Mouse (Mus musculus) midbrain, embryonic 11.5 days (tissue): ENCODE results near the gene Metrn. TPM values are rescaled to one million over a fixed set of nuclear protein-coding genes. Genes with fewer than 3 reads are reported as not detected.

Source experiments
- ATAC-seq: fragments of 200-750 bp; cut with Nextera tagmentation; 2 replicates; pipeline ENCODE4 v1.8.0; 2017; ENCODE audit warnings: moderate TSS enrichment, moderate library complexity; ENCODE audit not compliant: low FRiP score
- DNase-seq: peaks from one replicate; pipeline ENCODE4 v3.0.0; 2015; ENCODE audit warnings: low spot score; ENCODE audit errors: missing footprints
- H3K27ac ChIP-seq: fragments of 300-500 bp; sonication (generic); 2 replicates; pipeline ENCODE4 v1.5.1; 2014; ENCODE audit warnings: low read depth, low read length
- H3K27me3 ChIP-seq: fragments of 300-500 bp; sonication (generic); 2 replicates; pipeline ENCODE4 v1.6.1; 2014; ENCODE audit warnings: mild to moderate bottlenecking, low read length, moderate library complexity, mixed read lengths; ENCODE audit not compliant: control insufficient read depth, insufficient read depth
- H3K36me3 ChIP-seq: fragments of 300-500 bp; sonication (generic); 2 replicates; pipeline ENCODE4 v1.6.1; 2014; ENCODE audit warnings: mild to moderate bottlenecking, low read length, moderate library complexity, mixed read lengths; ENCODE audit not compliant: control insufficient read depth, insufficient read depth
- H3K4me1 ChIP-seq: fragments of 300-500 bp; sonication (generic); 2 replicates; pipeline ENCODE4 v1.6.1; 2014; ENCODE audit warnings: low read length; ENCODE audit not compliant: control insufficient read depth, insufficient read depth
- H3K4me2 ChIP-seq: fragments of 300-500 bp; sonication (generic); 2 replicates; pipeline ENCODE4 v1.6.1; 2014; ENCODE audit warnings: mild to moderate bottlenecking, moderate library complexity
- H3K4me3 ChIP-seq: fragments of 300-500 bp; sonication (generic); 2 replicates; pipeline ENCODE4 v1.5.1; 2014; ENCODE audit warnings: low read depth, low read length
- H3K9ac ChIP-seq: fragments of 300-500 bp; sonication (generic); 2 replicates; pipeline ENCODE4 v1.6.1; 2014; ENCODE audit warnings: low read length
- H3K9me3 ChIP-seq: fragments of 300-500 bp; sonication (generic); 2 replicates; pipeline ENCODE4 v1.6.1; 2016; ENCODE audit warnings: low read length; ENCODE audit not compliant: control insufficient read depth
- WGBS: fragments of 180-500 bp; shearing (Covaris S2); extraction: QIAGEN DNeasy Blood & Tissue Kit; methylation state at CpG from one replicate; pipeline ENCODE4 v1.1.7; 2014; 5-methylcytosine and 5-hydroxymethylcytosine counted together
- polyA plus RNA-seq: library from polyadenylated mRNA; unstranded; fragments of >200 nt; fragmentation: Nextera tagmentation; extraction: Ambion mirVana; gene quantifications from 2 replicates; pipeline ENCODE4 v1.2.1, GENCODE M21; 2014

Metrn gene
- polyA plus RNA-seq, 1 experiment from 2014 or later = 32.1 TPM

DNA sequence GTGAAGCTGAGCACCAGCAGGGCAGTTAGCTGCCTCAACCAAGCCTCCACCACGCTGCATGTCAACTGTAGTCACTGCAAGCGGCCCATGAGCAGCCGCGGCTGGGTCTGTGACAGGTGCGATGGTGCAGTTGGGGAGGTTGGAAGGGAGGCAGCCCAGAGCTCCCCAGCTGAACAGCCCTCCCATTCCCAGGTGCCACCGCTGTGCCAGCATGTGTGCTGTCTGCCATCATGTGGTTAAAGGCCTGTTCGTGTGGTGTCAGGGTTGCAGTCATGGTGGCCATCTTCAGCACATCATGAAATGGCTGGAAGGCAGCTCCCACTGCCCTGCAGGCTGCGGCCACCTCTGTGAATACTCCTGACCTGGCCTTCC lies 31.3 kb upstream of the Metrn start:
- H3K36me3 ChIP-seq = peaks cover 11% of the 10 kb centered on the region; the same call in 1 of the 2 replicates
- peak overlapping the region; percentile 89 for H3K9ac ChIP-seq
- H3K27me3 ChIP-seq = no peaks in the 10 kb centered on the region
- ATAC-seq (no peak), DNase-seq (no peak)
- peaks cover 45% of the 10 kb centered on the region for H3K4me1 ChIP-seq
- H3K4me3 ChIP-seq = peak overlapping the region; percentile 68
- H3K4me2 ChIP-seq = peak overlapping the region; percentile 90
- H3K27ac ChIP-seq = no peak overlapping the region
- 80% methylated on average over 8 of the region's 8 CpGs for WGBS
- no peaks in the 10 kb centered on the region for H3K9me3 ChIP-seq

DNA sequence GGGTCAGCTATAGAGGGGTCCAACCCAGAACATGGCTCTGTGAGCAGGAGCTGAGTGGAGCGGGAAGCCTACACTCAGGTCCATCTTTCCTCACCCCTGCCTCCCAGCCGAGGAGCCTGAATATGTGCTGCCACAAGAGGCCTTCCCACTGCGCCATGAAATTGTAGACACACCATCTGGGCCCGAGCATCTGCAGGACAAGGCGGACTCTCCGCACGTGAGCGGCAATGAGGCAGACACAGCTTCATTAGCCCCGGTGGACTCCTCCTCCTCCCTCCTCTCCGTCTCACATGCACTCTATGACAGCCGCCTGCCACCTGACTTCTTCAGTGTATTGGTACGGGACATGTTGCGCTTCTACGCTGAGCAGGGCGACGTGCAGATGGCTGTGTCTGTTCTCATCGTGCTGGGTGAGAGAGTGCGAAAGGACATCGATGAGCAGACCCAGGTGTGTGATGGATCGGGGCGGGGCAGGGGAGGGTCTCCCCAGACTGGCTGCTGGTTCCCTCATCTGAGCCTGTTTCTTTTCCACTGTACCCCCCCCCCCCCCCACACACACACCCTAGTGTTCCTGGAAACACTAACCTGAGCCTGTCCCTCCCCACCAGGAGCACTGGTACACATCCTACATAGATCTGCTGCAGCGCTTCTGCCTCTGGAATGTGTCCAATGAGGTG lies 30.7 kb upstream of the Metrn start:
- no peak for DNase-seq
- no peaks in the 10 kb centered on the region for H3K9me3 ChIP-seq
- H3K4me2 ChIP-seq = no peak overlapping the region
- no peak overlapping the region for H3K27ac ChIP-seq
- no peak overlapping the region for H3K9ac ChIP-seq
- peaks cover 45% of the 10 kb centered on the region for H3K4me1 ChIP-seq
- no peaks in the 10 kb centered on the region for H3K27me3 ChIP-seq
- no peak for ATAC-seq
- no peak overlapping the region for H3K4me3 ChIP-seq
- 90% methylated on average over 22 of the region's 22 CpGs for WGBS
- peaks cover 11% of the 10 kb centered on the region; the same call in 1 of the 2 replicates for H3K36me3 ChIP-seq

DNA sequence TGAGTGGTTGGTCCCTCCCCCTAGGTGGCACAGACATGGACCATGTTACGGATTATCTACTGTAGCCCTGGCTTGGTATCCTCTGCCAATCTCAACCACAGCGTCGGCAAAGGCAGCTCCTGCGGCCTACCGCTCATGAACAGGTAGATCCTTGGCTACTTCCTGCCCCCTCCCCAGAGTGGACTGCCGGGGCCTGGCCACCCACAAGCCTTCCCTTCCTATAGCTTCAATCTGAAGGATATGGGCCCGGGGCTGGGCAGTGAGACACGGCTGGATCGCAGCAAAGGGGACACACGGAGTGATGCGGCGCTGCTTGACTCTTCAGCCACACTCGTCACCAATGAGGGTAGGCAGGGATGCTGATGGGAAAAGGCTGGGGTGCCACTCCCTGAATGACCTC lies 30.1 kb upstream of the Metrn start:
- no peak overlapping the region for H3K9ac ChIP-seq
- no peak for DNase-seq
- no peak for ATAC-seq
- H3K36me3 ChIP-seq = peaks cover 11% of the 10 kb centered on the region; the same call in 1 of the 2 replicates
- WGBS = 95% methylated on average over 13 of the region's 13 CpGs
- no peaks in the 10 kb centered on the region for H3K9me3 ChIP-seq
- H3K4me3 ChIP-seq = no peak overlapping the region
- H3K4me2 ChIP-seq = no peak overlapping the region
- no peak overlapping the region for H3K27ac ChIP-seq
- H3K4me1 ChIP-seq = peaks cover 44% of the 10 kb centered on the region
- H3K27me3 ChIP-seq = no peaks in the 10 kb centered on the region

DNA sequence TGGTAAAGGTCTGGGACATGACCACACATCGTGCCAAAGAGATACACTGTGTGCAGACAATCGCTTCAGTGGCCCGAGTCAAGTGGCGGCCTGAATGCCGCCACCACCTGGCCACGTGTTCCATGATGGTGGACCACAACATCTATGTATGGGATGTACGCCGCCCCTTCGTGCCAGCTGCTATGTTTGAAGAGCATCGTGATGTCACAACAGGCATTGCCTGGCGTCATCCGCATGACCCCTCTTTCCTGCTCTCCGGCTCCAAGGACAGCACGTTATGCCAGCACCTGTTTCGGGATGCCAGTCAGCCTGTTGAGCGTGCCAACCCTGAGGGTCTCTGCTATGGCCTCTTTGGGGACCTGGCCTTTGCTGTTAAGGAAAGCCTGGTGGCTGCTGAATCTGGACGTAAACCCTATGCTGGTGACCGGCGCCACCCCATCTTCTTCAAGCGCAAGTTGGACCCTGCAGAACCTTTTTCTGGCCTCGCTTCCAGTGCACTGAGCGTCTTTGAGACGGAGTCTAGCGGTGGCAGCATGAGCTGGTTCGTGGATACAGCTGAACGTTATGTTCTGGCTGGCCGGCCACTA lies 29.1 kb upstream of the Metrn start:
- Histone ChIP-seq H3K9ac (no peak overlapping the region), H3K27me3 (no peaks in the 10 kb centered on the region), H3K9me3 (no peaks in the 10 kb centered on the region), H3K4me3 (no peak overlapping the region), H3K4me1 (peaks cover 35% of the 10 kb centered on the region), H3K4me2 (no peak overlapping the region), H3K27ac (no peak overlapping the region), H3K36me3 (peaks cover 7% of the 10 kb centered on the region; the same call in 1 of the 2 replicates)
- ATAC-seq (no peak), DNase-seq (no peak)
- WGBS = 95% methylated on average over 27 of the region's 27 CpGs

DNA sequence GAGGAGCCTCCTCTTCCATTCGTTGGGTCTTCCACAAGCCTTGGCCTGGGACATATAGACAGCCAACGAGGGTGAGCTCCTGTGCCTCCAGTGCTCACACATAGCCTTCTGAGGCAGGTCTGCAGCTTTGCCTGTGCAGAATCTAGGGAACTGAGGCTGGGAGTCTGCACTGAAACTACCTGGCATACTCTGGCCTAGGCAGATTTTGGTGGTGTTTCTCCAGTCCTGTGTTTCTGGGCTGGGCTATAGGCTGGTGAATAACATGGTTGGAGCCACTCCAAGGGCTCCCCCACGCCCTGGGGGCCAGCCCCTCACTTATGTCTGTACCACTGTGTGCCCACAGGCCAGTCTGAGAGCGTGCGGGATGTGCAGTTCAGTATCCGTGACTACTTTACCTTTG lies 28.4 kb upstream of the Metrn start:
- no peak overlapping the region for H3K4me2 ChIP-seq
- WGBS = 83% methylated on average over 6 of the region's 6 CpGs
- no peak overlapping the region for H3K4me3 ChIP-seq
- H3K4me1 ChIP-seq = peaks cover 32% of the 10 kb centered on the region
- no peaks in the 10 kb centered on the region for H3K27me3 ChIP-seq
- no peak overlapping the region for H3K27ac ChIP-seq
- no peaks in the 10 kb centered on the region for H3K9me3 ChIP-seq
- ATAC-seq (no peak), DNase-seq (no peak)
- H3K9ac ChIP-seq = no peak overlapping the region
- H3K36me3 ChIP-seq = peaks cover 2% of the 10 kb centered on the region; the same call in 1 of the 2 replicates

DNA sequence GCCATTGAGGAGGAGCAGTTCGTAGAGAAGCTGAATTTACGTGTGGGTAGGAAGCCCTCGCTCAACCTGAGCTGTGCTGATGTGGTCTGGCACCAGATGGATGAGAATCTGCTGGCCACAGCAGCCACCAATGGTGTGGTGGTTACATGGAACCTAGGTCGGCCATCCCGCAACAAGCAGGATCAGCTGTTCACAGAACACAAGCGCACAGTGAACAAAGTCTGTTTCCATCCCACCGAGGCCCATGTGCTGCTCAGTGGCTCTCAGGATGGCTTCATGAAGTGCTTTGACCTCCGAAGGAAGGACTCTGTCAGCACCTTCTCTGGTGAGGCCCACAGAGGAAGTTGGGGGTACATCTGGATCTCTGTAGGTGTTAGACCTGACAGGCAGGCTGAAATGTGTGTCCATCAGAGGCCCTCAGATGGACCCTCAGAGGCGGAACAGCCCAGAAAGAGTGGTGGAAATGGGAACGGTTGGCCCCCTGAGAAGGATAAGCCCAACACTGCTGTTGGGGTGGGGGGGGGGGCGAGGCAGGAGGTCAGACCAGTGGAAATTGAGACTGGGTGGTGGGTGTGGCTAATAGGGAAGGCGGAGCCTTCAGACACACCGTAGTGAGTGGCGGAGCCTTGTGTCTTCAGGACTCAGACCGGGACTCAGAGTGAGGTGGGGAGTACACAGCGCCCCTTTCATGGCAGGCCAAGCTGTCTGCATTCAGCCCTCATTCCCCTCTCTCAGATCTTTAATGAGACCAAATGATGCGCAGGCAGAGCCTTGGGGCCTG lies 27.6 kb upstream of the Metrn start:
- 80% methylated on average over 17 of the region's 17 CpGs for WGBS
- DNase-seq = no peak
- no peak overlapping the region for H3K27ac ChIP-seq

DNA sequence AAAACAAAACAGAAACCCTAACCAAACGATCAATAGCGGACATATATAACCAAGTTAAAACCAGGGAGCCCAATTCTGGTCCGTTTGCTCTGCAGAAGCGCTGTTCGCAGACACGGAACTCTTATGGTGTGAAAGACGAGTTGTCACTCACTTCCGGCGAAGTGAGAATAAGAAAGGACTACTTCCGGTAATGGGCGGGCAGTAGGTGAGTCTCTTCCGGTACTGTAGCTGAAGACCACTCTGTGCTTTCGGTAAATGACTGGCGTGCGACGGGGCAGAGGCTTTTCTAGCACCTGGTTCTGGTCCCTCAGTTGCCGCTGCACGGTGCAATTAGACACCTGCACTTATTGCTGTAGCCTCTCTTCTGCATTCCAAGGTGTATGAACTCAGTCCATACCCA lies 26.5 kb upstream of the Metrn start, which contains the start of gene Wdr24:
Gene Wdr24, plus strand, starts transcription at position 176 of the 400 bp plus-strand sequence.
- Histone ChIP-seq H3K27ac (no peak within 1 kb of the TSS), H3K36me3 (no peaks in the 10 kb centered on the region)

More for the DNA sequence above, 27.6 kb upstream of the Metrn start:
- Histone ChIP-seq H3K4me2 (peak overlapping the region; percentile 90), H3K4me1 (peaks cover 26% of the 10 kb centered on the region), H3K9ac (peak overlapping the region; percentile 77), H3K4me3 (peak overlapping the region; percentile 57), H3K27me3 (peaks cover 6% of the 10 kb centered on the region), H3K36me3 (no peaks in the 10 kb centered on the region; the same call in 1 of the 2 replicates), H3K9me3 (no peaks in the 10 kb centered on the region)
- ATAC-seq = no peak

DNA sequence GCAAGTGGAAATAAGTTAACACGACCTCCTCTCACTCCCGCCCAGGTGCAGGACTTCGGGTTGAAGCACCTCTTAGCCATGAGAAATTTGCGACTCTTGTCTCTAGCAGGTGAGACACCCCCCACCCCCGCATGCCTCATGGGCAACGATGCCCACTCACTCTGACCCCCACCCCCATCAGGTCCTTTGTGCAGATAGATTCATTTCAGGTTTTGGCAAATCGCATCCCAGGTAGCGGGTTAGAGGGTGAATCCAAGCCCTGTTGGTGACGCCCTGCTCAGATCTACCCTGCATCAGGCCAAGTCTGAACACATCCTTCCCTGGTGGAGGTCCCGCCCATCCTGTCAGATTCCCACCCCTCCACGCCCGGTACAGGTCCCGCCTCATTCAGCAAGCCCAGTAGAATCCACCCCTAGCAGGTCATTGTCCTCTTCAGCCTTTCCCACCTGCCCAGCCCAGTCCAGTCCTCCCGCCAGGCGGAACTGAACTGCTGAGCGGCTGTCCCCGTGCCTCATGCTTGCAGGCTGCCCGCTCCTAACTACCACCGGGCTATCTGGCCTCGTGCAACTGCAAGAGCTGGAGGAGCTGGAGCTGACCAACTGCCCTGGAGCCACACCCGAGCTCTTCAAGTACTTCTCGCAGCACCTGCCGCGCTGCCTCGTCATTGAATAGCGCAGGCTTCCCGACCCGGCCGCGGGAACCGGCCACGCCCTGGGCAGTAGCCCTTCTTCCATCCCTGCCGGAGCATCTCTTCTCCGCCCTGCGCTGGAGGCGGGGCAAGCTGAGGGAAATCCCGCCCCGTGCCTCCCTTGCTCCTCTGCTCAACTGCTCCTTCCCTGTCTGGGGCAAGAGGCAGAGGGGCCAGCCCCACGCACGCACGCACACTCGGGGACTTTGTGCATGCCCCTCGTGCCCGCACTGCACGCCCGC lies 22.2 kb upstream of the Metrn start:
- Histone ChIP-seq H3K27ac (no peak overlapping the region), H3K9ac (peak overlapping the region; percentile 36; the same call in 1 of the 2 replicates), H3K36me3 (no peaks in the 10 kb centered on the region), H3K4me2 (peak overlapping the region; percentile 31), H3K4me1 (peaks cover 11% of the 10 kb centered on the region), H3K27me3 (peaks cover 25% of the 10 kb centered on the region), H3K9me3 (no peaks in the 10 kb centered on the region), H3K4me3 (no peak overlapping the region)
- DNase-seq = no peak
- 8% methylated on average over 46 of the region's 46 CpGs for WGBS
- no peak; the same call in 1 of the 2 replicates for ATAC-seq

More for the DNA sequence above, 26.5 kb upstream of the Metrn start, which contains the start of gene Wdr24:
- H3K9me3 ChIP-seq = no peaks in the 10 kb centered on the region
- WGBS = under 1% methylated on average over 18 of the region's 18 CpGs
- peaks cover 17% of the 10 kb centered on the region for H3K27me3 ChIP-seq
- H3K4me3 ChIP-seq = peak within 1 kb of the TSS; percentile 57
- peak; percentile 98 for DNase-seq
- H3K4me1 ChIP-seq = peaks cover 27% of the 10 kb centered on the region
- H3K9ac ChIP-seq = peak within 1 kb of the TSS; percentile 77
- peak; percentile 69 for ATAC-seq
- H3K4me2 ChIP-seq = peak within 1 kb of the TSS; percentile 90
